Mouse (Mus musculus): ENCODE data around the gene Arid1b.
A peak's percentile ranks its signal among the peaks of the same experiment; 100 is the strongest.

Gene Arid1b

DNA sequence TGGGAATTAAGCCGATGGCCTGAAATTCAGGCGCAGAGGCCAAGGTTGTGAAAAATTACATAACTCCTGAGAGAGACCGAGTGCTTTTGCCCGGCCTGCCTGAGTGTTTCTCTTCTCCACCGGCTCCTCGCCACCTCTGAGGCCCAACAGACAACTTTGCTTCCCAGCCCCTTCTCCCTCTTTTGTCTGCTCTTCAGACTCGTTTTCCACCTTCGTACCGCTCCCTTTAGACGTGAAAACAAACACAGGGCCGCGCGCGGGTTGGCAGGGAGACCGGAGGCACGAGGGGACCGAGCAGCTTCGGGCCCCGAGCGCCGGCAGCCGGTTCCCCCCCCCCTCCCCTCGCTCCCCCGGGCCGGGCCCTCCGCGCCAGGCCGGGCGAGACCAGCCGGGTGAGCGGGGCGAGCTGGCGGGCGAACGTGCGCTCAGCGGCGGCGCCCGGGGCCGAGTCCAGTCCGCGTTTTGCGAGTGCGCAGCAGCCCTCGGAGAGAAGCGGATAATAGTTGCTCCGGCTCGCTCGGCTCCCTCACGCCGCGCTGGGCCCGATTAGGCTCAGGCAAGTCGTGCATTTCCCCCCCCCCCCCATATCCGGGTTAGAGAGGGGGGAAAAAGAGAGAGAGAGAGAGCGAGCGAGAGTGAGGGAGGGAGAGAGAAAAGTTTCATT, at the start of gene Arid1b:
Gene Arid1b (plus strand): TSS at position 493 of the 664 bp plus-strand sequence.
- DNase-seq, result peak; percentile 89

DNA sequence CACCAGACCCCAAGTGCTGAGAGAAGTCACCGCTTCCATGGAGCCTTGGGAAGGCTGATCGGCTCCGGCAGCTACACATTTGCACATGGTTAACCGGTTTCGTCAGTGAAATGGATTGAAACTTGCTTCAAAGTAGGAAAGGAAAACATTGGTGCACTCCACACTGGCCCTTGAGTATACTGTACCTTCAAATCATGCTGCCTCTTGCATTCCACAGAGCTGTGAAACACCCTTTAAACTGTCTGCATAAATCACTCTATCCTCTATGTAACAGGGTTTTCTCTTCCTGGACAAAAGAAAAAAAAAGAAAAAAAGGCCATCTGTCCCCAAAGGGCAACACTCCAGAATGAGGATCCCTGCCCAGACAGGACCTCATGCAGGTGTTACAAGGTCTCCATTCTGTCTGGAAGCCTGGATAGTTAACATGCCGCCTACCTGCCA, 48.8 kb upstream of the Arid1b start:
- peak; percentile 71 to 72 for DNase-seq

DNA sequence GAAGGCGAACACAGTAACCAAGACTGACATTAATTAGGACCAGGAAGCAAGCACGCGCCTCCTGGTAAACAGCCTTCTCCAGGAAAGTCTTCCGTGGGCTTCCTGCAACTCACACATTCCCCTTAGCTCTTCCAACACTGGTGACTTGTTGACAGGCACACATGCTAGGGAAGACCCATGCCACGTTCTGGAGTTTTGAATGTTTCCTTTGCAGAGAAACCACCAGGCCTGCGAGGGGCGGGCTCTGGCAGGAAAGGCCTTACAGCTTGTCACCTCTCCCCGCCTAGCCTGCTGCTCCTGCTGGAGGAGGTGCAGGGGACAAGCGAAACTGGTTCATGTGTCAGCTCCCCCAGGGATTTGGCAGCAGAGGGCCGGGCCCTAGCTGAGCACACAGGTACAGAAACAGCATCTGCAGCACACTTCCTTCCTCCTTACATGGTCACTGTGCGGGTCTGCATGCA, 48.2 kb upstream of the Arid1b start:
- peak; percentile 74 to 77 for DNase-seq

DNA sequence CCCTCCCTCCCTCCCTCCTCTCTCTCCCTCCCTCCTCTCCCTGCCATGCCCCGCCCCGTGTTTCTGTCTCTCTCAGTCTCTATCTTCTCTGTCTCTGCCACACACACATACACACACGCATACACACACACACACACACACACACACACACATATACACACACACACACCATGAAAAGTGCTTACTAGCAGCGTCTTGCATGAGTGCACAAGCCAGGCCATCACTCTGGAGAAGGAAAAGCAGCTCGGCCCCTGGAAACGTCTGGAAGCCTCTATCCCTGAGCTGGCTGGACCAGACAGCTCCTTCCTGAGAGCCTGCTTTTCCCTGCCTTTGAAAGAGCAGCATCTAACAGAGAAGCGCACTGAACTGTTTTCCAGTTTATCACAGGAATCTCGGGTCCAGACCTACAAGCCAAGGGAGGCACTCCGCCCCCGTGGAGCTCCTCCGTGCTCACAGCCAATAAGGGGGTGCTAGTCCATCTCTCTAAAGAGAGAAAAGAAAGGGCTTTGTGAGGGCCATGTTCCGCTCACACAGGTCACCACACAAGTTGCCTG, 47.6 kb upstream of the Arid1b start:
- DNase-seq, result peak; percentile 51 to 59

DNA sequence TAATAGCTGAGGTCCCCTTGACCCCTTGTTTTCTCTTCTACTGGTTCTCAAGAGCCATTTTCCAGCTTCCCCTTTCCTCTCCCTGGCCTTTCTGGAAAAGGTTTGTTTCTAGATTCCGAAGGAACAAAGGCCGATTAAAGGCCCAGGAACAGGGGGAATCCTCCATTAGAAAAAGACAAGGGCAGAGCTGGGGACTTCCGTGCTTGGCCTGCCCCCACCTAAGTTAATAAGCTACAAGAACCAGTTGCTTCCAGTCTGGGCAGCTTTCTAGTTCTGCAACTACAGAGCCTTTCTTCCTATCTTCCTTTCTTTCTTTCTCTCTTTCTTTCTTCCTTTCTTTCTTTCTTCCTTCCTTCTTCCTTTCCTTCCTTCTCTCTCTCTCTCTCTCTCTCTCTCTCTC, 47.1 kb upstream of the Arid1b start:
- no peak for DNase-seq

DNA sequence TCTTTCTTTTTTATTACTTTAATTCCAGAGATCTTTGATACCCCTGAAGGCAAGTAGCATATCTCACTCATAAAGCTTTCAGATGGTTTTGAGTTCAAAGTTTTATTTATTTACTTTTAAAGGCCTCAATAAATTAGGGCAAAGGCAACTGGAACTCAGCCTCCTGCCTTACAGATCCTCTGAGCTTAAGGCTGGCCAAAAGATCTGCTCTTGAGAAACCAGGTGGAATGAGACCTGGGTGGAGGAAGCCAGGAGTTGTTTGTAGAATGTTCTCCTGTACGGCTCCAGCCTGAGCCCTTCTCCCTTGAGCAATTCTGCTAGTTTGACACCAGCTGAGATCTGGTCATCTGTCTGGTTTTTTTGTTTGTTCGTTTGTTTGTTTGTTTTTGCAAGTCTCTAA, 46.7 kb upstream of the Arid1b start:
- peak in 1 of 2 experiments; percentile 7 for DNase-seq

DNA sequence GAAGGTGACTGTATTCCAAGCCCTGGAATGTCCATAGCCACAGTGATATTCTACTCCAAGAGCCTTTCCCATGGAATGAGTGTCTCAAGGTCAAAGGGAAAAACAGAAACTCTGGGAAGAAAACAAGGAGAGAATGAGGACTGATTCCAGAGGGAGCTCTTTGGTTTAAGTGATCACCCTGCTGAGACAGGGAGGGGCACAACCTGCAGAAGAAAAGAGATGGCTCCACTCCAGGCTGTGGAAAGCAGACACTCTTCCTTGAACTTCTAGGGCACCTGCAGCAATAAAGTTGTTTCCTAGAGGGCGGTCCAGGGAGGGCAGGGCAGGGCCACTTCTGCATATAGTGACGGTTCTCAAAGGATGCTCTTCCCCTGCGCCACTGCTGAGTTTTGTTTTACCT, 45.6 kb upstream of the Arid1b start:
- no peak for DNase-seq

DNA sequence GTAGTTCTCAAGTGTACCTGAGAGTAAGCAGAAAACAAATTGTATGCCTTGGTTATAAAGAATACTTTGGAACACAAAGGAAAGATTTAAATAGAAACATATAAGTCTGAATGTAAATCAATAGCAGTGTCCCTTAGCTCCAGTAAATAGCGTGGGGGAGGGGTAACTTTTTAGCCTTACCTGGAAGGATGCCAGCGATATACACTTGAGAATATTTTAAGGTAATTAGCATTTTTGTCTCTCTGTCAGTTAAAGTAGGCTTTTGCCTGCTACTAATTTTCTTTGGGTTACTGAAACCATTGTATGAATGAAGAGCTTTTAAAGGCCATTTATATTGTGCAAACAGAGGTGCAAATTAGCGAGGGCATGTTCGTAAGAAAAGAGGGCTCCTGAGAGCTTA, 39.7 kb upstream of the Arid1b start:
- no peak for DNase-seq

DNA sequence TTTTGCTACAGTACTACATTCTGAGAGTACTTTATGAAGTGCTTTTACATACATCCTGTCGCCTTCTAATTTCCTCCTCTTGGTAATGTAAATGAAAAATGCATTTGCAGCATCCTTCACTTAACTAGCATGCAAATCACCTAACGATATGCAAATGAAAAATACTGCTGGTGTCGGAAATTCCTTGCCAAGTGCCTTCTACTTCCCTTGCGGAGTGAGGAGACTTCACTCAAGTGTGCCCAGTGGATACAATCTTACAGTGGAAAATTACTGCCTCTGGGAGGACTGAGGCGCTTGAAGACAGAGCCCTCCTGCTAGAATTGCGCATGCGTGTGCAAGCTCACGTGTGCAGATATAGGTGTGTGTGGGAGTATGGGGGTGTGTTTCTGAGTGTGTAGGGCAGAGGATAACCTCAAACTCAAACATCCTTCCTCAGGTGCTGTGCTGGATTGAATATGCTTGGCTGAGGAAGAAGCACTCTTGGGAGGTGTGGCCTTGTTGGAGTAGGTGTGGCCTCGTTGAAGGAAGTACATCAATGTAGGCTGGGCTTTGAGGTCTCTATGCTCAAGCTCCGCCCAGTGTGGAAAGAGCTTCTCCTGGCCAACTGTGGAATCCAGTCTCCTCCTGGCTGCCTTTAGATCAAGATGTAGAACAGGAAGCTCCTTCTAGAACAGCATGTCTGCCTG, 29.8 kb upstream of the Arid1b start:
- no peak for DNase-seq

DNA sequence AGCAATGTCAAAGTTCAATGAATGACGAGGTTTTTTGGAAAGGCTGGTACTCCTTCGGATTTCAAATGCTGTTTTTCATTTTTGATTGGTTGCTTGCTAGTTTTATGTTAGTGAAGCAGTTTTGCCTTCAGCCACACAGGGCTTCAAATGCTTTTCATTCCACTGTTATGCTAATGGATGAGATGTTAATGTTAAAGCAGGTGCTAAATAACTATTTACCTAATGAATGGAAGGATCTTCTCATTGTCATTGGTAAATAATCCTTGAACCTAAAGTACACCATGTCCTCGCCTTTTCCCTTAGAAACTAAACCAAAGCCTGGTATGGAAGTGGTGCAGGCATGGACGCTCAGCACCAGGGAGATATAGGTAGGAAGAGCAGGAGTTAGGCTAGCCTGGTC, 26.9 kb upstream of the Arid1b start:
- no peak for DNase-seq

DNA sequence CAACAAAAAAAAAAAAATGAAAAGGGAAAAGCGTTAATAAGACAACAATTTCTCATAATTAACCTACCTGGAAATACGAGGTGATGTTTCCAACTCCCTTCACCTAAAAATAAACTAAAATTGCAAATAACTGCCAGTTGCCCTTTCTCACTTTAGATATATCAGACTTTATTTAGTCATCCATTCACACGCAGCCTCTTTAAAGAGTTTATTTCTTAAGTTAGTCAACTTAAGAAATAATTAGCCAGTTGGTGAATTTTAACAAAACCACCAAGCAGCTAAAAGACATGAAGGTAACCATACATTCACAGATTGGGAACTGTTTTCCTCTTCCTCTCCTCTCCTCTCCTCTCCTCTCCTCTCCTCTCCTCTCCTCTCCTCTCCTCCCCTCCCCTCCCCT, 26.1 kb upstream of the Arid1b start:
- no peak for DNase-seq

DNA sequence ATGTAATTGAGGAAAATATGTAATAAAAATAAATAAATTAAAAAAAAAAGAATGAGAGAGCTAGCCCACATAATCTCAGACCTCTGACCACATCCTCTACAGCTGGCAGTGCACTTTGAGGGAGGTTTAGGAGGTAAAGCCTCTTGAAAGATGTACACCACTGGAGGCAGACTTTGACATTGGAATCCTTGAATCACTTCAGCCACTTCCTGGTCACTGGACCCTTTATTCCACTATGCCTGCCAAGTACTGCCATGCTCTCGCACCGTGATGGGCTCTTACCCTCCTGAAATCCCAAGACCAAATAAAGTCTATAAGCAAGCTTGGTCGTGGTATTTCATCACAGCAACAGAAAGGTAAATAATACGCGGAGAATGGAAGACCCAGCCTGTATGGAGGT, 25.3 kb upstream of the Arid1b start:
- no peak for DNase-seq

DNA sequence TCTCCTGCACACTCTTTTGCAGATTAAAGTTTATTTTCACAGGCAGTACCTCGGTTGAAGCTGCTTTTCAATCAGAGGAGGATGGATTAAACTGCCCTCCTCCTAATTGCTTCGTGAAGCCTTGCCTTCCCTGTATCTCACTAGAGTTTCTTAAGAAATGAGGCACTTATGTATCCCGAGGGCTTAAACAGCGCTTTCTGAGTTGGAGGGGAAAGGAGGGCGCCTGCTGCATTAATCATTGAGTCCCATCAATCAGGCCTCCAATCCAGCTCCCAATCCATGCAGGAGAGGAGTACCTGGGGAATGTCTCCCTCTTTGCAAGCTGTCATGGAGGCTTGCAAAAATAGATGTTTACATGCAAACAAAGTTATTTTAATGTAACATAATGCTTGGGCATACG, 21.9 kb upstream of the Arid1b start:
- no peak for DNase-seq

DNA sequence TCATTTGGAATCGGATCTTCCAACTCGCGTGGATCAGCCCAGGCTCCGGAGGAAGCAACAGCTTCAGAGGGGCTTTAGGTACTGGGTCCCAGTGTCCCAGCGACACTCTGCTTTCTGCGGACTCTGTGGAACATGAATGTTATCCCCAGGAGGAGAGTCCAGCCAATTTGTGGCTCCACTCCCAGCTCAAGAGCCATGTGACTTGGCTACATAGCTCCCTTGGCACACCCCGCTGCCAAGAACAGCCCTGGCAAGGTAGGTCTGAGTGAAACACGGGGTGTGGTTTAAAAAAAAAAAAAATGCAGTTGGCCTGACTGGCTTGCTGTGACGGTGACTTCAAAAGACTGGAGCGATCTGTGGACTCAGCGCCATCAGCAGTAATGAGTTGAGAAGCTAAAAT, 19.4 kb upstream of the Arid1b start:
- DNase-seq, result peak; percentile 97 to 98

DNA sequence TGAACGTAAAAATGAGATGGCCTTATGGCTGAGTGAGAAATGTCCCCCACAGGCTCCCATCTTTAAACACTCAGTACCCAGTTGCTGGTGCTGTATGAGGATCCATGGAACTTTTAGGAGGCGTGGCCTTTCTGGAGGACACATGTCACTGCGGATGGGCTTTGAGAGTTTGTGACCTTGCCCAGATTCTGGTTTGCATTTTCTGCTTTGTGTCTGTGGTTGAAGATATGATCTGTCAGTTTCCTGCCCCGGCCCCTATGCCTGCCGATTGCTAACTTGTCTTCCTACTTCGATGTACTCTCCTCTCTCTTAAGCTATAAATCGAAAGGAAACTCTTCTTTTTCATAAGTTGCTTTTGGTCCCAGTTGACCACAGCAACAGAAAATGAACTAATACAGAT, 14.0 kb upstream of the Arid1b start:
- no peak for DNase-seq

DNA sequence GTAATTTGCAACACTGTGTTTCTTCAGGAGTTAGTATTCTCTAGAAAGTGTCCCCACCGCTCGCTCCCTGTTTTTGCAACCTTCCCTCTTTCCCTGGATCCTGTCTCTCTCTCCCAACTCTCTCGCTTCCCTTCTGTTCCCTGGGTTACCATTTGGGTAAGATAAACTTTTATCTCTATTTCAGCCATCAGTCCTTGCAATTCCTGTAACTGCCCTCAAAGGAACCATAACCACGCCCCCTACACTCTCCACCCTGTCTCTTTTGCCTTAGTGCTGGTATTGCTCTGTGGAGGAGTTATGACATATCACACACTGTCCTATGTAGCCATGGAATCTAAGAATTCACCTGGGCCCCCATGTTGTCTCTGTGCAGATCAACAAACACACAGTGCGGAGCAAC, 11.3 kb upstream of the Arid1b start:
- no peak for DNase-seq

DNA sequence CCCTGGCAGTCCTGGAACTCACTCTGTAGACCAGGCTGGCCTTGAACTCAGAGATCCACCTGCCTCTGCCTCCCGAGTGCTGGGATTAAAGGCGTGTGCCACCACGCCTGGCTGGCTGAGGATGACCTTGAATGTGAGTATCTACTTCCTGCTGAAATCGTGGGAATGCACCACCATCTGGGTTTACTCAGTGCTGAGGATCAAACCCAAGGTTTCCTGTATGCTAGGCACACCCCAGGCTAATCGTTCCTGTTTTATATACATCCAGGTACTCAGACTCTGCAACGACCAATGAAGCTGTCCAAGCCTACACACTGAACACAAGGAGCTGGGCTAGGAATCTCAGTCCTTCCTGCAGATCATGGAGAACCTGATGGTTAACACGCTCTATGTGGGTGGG, 9.4 kb upstream of the Arid1b start:
- no peak for DNase-seq

DNA sequence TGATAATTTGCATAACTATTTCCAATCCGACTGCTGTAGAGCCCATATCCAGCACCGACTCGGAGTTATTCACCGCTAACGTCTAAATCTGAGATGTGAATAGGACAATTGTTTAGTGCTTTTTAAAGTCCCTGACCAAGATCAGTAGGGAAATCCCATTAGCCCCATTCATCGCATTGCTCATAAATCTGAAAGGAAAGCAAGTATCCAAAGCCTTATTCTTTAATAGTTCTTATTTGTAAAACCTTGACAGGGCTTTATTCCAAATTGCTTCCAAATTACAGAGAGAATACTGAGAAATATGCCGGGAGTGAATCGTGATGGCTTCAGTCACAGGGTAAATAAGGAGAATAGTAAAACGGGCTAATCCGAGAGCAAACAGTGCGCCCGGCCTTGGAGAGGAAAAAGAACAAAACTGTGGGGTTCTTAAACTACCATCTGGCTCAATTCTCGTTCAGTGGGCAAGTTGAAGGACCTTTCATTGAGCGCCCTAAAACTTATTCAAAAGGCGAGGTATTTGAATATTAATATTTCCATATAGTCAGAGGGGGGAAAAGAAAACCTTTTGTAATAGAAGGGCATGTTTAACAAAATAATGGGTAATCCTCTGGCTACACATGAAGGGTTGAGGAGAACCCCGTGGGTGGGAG, 3.1 kb upstream of the Arid1b start:
- DNase-seq, result no peak

DNA sequence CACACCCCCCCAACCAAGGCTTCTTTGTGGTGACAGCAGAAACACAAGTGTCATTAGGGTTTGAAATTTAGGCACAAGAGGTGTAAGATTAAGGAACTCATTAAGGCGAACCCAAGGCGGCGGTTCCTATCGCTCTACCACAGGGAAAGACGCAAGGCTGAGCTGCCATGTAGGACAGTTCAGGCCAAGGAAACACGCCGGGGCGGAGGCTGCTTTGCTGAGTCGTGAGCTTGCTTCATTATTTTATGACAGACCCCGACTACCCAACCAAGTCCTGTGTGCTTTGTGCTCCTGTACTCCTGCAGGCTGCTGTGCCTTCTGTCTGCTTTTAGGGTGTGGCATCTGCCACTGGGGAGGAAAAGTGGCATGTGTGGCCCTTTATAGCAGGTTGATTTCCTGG, 2.5 kb upstream of the Arid1b start:
- no peak for DNase-seq

DNA sequence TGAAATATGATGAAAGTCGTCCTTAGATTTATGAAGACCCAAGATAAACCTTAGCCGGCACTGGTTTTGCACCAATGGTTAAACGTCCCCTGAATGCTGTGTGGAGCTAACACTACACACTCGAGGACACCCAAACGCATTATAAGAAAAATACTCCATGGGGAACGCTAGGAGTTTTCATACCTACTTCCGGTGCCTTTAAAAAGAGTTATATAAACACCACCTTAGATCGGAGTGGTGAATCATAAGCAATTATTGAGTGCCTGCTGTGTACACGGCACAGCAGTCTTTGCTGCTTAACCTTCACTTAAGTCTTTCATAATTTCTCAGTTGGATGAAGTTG, 664 bp upstream of the Arid1b start:
- no peak for DNase-seq

DNA sequence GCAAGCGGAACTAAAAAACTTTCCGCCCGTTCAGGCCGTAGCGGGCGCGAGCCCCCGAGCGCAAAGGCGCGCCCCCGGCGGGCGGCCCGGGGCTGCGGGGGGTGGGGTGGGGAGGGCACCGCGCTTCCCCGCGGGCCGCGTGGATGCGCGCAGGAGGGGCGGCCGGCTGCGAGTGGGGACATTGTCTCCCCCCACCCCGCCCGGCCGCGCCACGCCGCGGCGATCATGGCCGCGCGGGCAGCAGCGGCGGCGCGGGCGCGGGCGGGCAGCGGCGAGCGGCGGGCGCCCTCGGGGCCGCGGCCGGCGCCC, 326 bp downstream of the Arid1b start:
- peak; percentile 61 to 67 for DNase-seq

DNA sequence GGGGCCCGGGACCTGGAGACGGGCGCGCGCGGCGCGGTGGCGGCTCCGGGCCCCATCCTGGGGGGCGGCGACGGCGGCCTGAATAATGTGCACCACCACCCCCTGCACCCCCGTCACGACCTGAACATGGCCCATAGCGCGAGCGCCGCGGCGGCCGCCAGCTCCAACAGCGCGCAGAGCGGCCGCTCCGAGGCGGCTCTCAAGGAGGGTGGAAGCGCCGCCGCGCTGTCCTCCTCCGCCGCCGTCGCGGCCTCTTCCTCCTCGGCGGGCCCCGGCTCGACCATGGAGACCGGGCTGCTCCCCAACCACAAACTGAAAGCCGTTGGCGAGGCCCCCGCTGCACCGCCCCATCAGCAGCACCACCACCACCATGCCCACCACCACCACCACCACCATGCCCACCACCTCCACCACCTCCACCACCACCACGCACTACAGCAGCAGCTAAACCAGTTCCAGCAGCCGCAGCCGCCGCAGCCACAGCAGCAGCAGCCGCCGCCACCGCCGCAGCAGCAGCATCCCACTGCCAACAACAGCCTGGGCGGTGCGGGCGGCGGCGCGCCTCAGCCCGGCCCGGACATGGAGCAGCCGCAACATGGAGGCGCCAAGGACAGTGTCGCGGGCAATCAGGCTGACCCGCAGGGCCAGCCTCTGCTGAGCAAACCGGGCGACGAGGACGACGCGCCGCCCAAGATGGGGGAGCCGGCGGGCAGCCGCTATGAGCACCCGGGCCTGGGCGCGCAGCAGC, 855 bp downstream of the Arid1b start:
- peak; percentile 73 to 77 for DNase-seq

DNA sequence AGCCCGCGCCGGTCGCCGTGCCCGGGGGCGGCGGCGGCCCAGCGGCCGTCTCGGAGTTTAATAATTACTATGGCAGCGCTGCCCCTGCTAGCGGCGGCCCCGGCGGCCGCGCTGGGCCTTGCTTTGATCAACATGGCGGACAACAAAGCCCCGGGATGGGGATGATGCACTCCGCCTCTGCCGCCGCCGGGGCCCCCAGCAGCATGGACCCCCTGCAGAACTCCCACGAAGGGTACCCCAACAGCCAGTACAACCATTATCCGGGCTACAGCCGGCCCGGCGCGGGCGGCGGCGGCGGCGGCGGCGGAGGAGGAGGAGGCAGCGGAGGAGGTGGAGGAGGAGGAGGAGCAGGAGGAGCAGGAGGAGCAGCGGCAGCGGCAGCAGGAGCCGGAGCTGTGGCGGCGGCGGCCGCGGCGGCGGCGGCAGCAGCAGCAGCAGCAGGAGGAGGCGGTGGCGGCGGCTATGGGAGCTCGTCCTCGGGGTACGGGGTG, 1.5 kb downstream of the Arid1b start:
- peak; percentile 78 to 83 for DNase-seq

Measured in cerebellum, postnatal 14 days (tissue).